Mouse (Mus musculus): ENCODE measurements around the gene Gm20388.

Gene Gm20388

GRCm38 (mm10) chr8:122102286-122102685 is 2191.6 kb downstream of the Gm20388 start:
- DNase-seq (ENCODE audit: low spot score in 2 of 2), result no peak

GRCm38 (mm10) chr8:122103241-122103640 is 2192.6 kb downstream of the Gm20388 start:
- DNase-seq (ENCODE audit: low spot score in 2 of 2), result no peak

- DNase-seq (ENCODE audit: low spot score in 2 of 2), result no peak
Measured at GRCm38 (mm10) chr8:122104658-122105057, 2194.0 kb downstream of the Gm20388 start.

- DNase-seq (ENCODE audit: low spot score in 2 of 2), result no peak
Measured at GRCm38 (mm10) chr8:122106270-122106669, 2195.6 kb downstream of the Gm20388 start.

GRCm38 (mm10) chr8:122110240-122110866 is 2199.7 kb downstream of the Gm20388 start:
- DNase-seq (ENCODE audit: low spot score in 2 of 2), result no peak

DNA sequence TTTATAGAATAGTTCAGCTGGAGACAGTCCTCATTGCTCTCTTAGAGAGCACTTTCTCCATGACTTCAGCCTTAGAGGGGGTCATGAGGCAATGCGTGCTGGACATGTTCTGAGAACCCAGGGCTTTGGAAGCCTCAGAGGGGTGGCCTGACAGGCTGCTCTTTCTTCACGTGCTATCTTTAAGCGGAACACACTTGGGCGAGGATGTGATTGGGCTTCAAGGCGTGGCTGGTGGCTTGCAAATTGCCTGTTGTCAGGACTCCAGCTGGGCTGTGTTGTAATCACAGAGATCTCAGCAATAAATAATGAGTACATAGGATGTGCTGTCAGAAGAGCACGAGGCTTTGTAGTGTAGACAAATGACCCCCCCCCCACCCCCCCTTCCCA is 2200.2 kb downstream of the Gm20388 start:
- DNase-seq (ENCODE audit: low spot score in 2 of 2), result peak in 1 of 2 experiments; percentile 68

DNA sequence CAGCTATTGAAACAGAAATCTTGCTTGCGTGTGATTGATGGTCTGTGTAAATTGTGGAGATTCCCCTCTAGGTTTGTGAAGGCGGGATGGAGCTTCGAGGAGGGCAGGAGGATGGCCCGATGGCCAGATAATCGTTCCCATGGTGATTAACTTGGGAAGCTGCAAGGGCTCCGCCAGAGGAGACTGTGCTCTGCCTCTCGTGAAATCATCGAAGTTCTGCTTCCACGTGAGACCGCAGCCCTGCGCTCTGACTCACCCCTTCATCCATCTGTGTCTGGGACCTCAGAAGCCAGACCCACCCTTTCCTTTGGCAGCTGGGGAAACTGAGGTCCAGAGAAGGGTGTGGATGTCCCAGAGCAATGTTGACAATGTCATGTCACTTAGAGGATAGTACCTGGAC is 2201.1 kb downstream of the Gm20388 start:
- peak in 1 of 2 experiments; percentile 50 for DNase-seq (ENCODE audit: low spot score in 2 of 2)

DNA sequence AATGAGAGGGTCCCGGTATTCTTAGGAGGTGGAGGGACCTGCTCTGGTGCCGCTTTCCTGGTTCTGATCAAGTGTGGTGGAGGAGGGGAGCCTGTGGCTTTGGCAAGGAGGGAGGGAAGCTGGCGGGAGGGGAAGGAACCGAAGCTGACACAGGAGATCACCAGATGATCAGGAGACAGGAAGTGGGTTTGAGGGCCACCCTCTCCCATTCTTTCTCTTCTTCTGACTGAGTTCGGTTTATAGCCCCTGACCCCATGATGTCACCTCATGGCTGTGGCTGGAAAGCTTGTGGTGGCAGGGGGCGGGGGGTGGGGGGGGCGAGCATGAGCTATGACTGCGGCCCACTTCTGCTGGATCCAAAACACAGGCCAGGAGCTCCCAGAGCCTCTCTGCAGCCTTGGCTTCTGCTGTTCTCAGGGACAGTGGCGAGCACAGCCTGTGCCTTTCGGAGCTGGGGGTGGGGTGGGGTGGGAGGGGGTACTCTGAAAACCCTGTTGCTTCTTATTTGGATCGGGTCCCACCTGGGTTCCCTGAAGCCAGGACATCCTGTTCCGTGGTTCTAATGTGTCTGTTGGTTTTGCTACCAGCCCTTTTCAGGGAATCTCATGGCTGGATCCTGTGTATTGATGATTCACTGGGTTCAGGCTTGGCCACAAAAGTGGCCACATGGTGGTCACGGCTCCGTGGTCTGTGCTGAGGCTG is 2201.8 kb downstream of the Gm20388 start:
- DNase-seq (ENCODE audit: low spot score in 2 of 2), result no peak

DNA sequence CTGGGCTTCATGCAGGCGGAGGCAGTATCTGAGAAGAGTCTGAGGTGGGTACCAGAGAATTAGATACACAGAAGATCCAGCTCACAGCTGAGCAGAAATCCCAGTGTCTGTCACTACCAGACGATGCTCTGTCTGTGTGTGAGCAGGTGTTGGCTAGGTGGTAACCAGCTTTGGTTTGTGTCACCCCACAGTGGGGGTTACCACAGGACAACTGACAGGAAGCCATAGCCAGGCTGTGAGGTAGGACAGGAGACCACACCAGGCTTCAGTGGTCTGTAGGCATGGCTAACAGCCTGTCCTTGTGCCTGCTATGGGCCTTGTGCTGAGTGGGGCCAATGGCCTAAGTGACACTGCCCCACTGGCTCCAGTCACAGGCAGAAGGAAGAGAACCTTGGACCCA is 2204.2 kb downstream of the Gm20388 start:
- DNase-seq (ENCODE audit: low spot score in 2 of 2), result no peak

GRCm38 (mm10) chr8:122116716-122117357 is 2206.2 kb downstream of the Gm20388 start:
- no peak for DNase-seq (ENCODE audit: low spot score in 2 of 2)

GRCm38 (mm10) chr8:122118097-122118496 is 2207.5 kb downstream of the Gm20388 start:
- no peak for DNase-seq (ENCODE audit: low spot score in 2 of 2)

DNA sequence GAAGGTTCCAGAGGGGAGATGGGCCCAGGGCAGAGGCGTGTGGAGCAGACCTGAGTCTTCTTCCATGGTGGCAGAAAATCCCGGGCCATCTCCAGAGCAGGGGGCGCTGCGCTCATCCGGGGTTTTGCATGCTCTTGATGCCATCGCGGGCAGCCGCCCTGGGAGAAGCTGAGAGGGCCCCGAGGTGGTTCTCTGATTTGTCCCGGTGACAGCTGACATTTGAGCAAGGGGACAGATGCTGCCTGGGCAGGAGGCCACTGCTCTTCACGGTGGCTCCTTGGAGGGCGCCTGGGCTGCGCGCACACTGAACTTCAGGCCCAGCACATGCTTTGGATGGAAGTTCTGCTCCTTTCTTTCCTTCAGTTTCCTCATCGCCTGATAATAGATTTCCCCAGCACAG is 2207.9 kb downstream of the Gm20388 start:
- no peak for DNase-seq (ENCODE audit: low spot score in 2 of 2)

- DNase-seq (ENCODE audit: low spot score in 2 of 2), result no peak
Measured at GRCm38 (mm10) chr8:122124326-122124725, 2213.7 kb downstream of the Gm20388 start.

DNA sequence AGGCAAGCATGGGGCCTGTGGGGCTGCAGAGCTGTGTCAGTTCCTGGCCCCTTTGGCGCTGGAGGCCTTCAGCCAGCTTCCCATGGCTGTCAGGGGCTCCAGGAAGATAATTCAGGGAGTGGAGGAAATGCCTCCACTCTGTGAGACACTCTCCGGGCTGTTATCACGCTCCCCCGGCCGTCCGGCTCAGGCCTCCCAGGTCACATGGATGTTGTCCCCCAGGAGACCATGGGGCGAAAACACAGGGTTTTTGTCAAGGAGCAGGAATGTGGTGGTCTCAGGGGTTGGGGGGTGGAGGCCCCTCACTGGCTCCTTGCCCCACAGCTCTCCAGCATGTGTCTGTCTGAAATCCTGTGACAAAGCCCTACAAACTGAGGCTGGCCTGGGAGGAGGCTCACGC is 2216.0 kb downstream of the Gm20388 start:
- no peak for DNase-seq (ENCODE audit: low spot score in 2 of 2)

GRCm38 (mm10) chr8:122134121-122134529 is 2223.5 kb downstream of the Gm20388 start:
- no peak for DNase-seq (ENCODE audit: low spot score in 2 of 2)

GRCm38 (mm10) chr8:122135494-122135893 is 2224.9 kb downstream of the Gm20388 start:
- DNase-seq (ENCODE audit: low spot score in 2 of 2), result no peak

DNA sequence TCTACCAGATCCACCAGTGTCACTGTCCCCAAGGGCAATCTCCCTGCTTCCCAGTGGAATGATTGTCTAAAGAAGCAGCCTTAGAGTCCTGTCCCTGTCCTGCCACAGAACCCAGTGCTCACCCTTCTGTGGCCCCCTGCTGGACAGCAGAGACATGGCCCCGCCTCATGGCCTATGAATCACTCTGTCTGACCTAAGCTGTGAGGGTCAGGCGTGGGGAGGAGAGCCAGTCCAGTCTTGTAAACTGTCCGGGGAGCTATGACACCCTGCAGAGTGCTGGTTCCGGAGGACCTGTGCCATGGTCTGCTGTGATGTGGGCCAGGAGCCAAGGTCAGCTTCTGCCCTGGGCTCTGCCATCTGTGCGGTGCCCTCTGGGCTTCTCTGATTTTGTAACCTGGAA is 2229.1 kb downstream of the Gm20388 start:
- peak; percentile 82 to 87 for DNase-seq (ENCODE audit: low spot score in 2 of 2)

DNA sequence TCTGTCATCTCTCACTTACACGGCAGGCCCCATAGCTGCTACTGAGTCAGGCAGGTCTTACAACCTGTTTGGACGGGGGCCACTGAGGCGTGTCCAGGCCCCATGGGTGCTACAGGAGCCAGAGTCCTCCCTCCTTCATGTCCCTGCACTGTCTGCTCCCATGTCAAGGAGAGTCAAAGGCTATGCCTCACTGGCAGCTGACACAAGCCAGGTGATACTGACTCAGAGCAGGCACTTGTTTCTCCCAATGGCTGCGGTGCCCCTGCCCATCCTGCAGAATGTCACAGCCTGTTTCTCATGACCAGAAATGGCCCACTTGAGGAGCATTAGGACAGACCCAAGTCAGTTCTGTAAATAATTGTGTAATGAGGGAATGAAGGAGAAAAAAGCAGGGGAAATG is 2229.8 kb downstream of the Gm20388 start:
- no peak for DNase-seq (ENCODE audit: low spot score in 2 of 2)

DNA sequence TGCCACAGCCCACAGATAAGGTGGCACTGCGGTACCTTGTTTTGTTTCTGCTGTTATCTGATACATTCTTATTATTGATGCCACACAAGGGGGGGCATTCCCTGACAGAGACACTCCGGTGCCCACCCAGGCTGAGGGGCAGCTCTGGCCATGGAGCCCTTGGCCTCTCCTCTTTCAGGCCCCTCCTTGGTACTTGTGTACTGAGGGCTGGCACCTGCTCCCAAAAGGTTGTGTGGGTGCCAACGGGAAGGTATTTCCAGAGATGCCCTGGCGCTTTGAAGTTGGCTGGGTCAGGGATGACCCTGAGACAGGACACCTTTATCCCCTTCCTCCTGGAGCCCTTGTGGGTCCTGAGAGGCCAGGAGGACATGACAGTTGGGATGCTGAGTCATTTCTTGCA is 2231.8 kb downstream of the Gm20388 start:
- no peak for DNase-seq (ENCODE audit: low spot score in 2 of 2)

- no peak for DNase-seq (ENCODE audit: low spot score in 2 of 2)
Measured at GRCm38 (mm10) chr8:122143231-122143630, 2232.6 kb downstream of the Gm20388 start.

DNA sequence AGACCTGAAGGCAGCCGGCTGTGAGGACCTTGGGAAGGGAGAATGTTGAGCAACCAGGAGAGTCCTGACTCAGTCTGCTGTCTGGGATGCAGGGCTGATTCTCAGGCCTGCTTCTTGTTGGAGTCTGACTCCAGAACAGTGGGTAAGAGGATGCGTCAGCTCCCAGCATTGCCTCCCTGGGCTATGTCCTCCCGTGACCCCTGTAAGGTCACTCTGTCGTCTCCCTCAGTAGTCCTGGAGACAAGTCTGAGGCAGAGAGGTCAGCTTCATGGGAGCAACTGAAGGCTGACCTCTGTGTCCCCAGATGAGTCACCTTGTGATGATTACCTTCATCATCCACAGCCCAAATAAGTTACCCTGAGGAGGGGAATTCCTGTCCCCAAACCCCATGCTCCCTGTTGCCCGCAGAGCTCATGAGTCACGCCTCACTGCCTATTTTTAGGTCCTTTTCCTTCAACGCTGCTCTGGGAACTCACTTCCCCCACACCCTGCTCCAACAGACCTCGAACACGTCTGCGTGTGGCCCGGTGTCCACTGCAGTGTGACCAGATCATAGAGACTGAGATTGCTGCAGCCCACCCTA is 2234.2 kb downstream of the Gm20388 start:
- no peak for DNase-seq (ENCODE audit: low spot score in 2 of 2)

GRCm38 (mm10) chr8:122149045-122149444 is 2238.4 kb downstream of the Gm20388 start:
- DNase-seq (ENCODE audit: low spot score in 2 of 2), result no peak

GRCm38 (mm10) chr8:122149606-122150005 is 2239.0 kb downstream of the Gm20388 start:
- no peak for DNase-seq (ENCODE audit: low spot score in 2 of 2)

All from urinary bladder, adult 18-20 months (tissue).